ENCODE assay signal across 14 mouse cellular contexts in the genomic region with DNA sequence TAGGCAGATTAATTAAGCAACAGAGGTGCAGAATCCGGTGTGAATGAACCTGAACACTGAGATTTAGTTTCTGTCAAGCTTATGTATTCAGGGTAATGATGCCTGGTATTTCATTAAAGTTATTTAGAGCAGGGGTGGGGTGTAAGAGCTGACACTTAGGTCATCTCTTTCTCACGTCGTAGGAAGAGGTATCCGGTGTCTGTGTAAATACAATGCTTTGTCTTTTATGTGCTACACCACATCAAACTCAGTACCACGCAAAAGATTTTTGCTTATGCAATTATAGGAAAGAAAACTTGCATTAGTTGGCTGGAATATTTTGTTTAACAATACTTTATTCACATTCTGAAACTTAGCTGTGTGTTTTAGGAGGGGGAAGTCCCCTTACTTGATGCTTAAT. TPM values are rescaled to one million over a fixed set of nuclear protein-coding genes. Genes with fewer than 3 reads are reported as not detected.
"Had no signal": no experiment of that assay in that cellular context is flagged by ENCODE, and none has a peak within 500 bp of the region (broad histone marks: within the 10 kb centered on the region; RNA-seq: fewer than 3 reads in every experiment).

No protein-coding gene starts in this region.

- DNase-seq: lung, adult 18-20 months; lung, embryonic 14.5 days; lung, postnatal 10 days; lung, postnatal 4 days; retina, postnatal 1 day; right cerebral cortex, adult 18-20 months; right cerebral cortex, postnatal 25 days; thymus, adult 18-20 months; thymus, postnatal 36 days had no signal

- ATAC-seq: liver, embryonic 12.5 days; midbrain, embryonic 13.5 days; midbrain, embryonic 15.5 days had no signal

RNA-seq across cellular contexts. Expression of a gene that starts 23.6 kb away (rescaled TPM):
- polyA plus RNA-seq: midbrain, embryonic 13.5 days; myocyte; stomach, embryonic 14.5 days had no signal
